Mouse (Mus musculus) embryo, embryonic 9.5 days (tissue): ENCODE data around the gene Vmn2r63.
"Not testable (repeated sequence)": the region's sequence is repeated elsewhere in the genome, so short reads cannot be mapped to it uniquely, and the experiment has no call there.

Source experiments
- DNase-seq: peaks from one replicate; pipeline ENCODE4 v3.0.0-alpha.2; 2017; ENCODE audit errors: extremely low spot score

Vmn2r63 gene

GRCm38 (mm10) chr7:42933722-42934121 is at the start of gene Vmn2r63:
Vmn2r63 (minus strand) TSS chr7:42933822.
- not testable (repeated sequence) for DNase-seq

- no peak for DNase-seq
These were observed 47.1 kb upstream of the Vmn2r63 start for GRCm38 (mm10) chr7:42980739-42981138.

GRCm38 (mm10) chr7:42980098-42980497 is 46.5 kb upstream of the Vmn2r63 start:
- no peak for DNase-seq

- DNase-seq: no peak
These were observed 31.6 kb upstream of the Vmn2r63 start for GRCm38 (mm10) chr7:42965246-42965645.

GRCm38 (mm10) chr7:42898067-42898466 is 35.6 kb downstream of the Vmn2r63 start:
- DNase-seq: not testable (repeated sequence)

GRCm38 (mm10) chr7:42878090-42878489 is 55.5 kb downstream of the Vmn2r63 start:
- no peak for DNase-seq

- DNase-seq: not testable (repeated sequence)
These were observed 66.7 kb downstream of the Vmn2r63 start, which contains the start of gene Gm2381 for GRCm38 (mm10) chr7:42866801-42867458. Gm2381 (minus strand) TSS chr7:42867234.
